9 mouse cellular contexts compared by ENCODE assay signal in genomic region chrX:21061460-21061859, GRCm38 (mm10). TPM values are rescaled to one million over a fixed set of nuclear protein-coding genes. Genes with fewer than 3 reads are reported as not detected.
DNase-seq lines count a peak whose midpoint lies in the region; ATAC-seq lines count a peak whose summit lies in the region.
"Had no signal": no experiment of that assay in that cellular context is flagged by ENCODE, and none has a peak within 500 bp of the region (broad histone marks: within the 10 kb centered on the region; RNA-seq: fewer than 3 reads in every experiment).

No protein-coding gene starts in this region.

- H3K36me3 ChIP-seq in lung, embryonic 16.5 days (ENCODE audit: control insufficient read depth, insufficient read depth, low read length), result no peaks in the 10 kb centered on the region
- H3K36me3 ChIP-seq in embryonic facial prominence, embryonic 11.5 days (replicated peaks; ENCODE audit: control insufficient read depth, insufficient read depth, low read depth, low read length), result no peaks in the 10 kb centered on the region
- H3K36me3 ChIP-seq in intestine, embryonic 16.5 days (ENCODE audit: control insufficient read depth, insufficient read depth, low read length), result no peaks in the 10 kb centered on the region
- H3K36me3 ChIP-seq in midbrain, embryonic 14.5 days (ENCODE audit: control insufficient read depth, insufficient read depth, low read length), result no peaks in the 10 kb centered on the region

- no peaks in the 10 kb centered on the region for H3K9me3 ChIP-seq in lung, embryonic 16.5 days (ENCODE audit: control insufficient read depth, low read length)
- H3K9me3 ChIP-seq in embryonic facial prominence, embryonic 11.5 days (replicated peaks; ENCODE audit: control insufficient read depth, low read length), result no peaks in the 10 kb centered on the region
- H3K9me3 ChIP-seq in intestine, embryonic 16.5 days (ENCODE audit: control insufficient read depth, low read length), result no peaks in the 10 kb centered on the region
- H3K9me3 ChIP-seq in midbrain, embryonic 14.5 days (ENCODE audit: control insufficient read depth, low read length), result no peaks in the 10 kb centered on the region

- peak overlapping the region; percentile 68 for H3K9ac ChIP-seq in lung, embryonic 16.5 days (ENCODE audit: low read length)
- H3K9ac ChIP-seq in embryonic facial prominence, embryonic 11.5 days (replicated peaks; ENCODE audit: low read length), result peak overlapping the region; percentile 60
- H3K9ac ChIP-seq in intestine, embryonic 16.5 days (ENCODE audit: low read depth, low read length), result peak overlapping the region; percentile 61
- H3K9ac ChIP-seq in midbrain, embryonic 14.5 days (replicated peaks; ENCODE audit: low read length), result peak overlapping the region; percentile 51; the same call in 1 of the 2 replicates

- WGBS in lung, embryonic 16.5 days, result 26% methylated on average over 9 of the region's 9 CpGs
- 16% methylated on average over 9 of the region's 9 CpGs for WGBS in embryonic facial prominence, embryonic 11.5 days
- WGBS in intestine, embryonic 16.5 days, result 16% methylated on average over 9 of the region's 9 CpGs
- WGBS in midbrain, embryonic 14.5 days, result 22% methylated on average over 9 of the region's 9 CpGs

- no peaks in the 10 kb centered on the region for H3K27me3 ChIP-seq in lung, embryonic 16.5 days (ENCODE audit: control insufficient read depth, insufficient read depth, low read depth, low read length)
- no peaks in the 10 kb centered on the region for H3K27me3 ChIP-seq in embryonic facial prominence, embryonic 11.5 days (ENCODE audit: control insufficient read depth, insufficient read depth, low read length)
- no peaks in the 10 kb centered on the region for H3K27me3 ChIP-seq in intestine, embryonic 16.5 days (replicated peaks; ENCODE audit: control insufficient read depth, insufficient read depth, low read length)
- no peaks in the 10 kb centered on the region for H3K27me3 ChIP-seq in midbrain, embryonic 14.5 days (ENCODE audit: control insufficient read depth, insufficient read depth, low read length)

- H3K4me3 ChIP-seq in lung, embryonic 16.5 days (ENCODE audit: low read length), result peak overlapping the region; percentile 61
- H3K4me3 ChIP-seq in embryonic facial prominence, embryonic 11.5 days (ENCODE audit: low read depth, low read length), result peak overlapping the region; percentile 45
- H3K4me3 ChIP-seq in intestine, embryonic 16.5 days (ENCODE audit: low read length), result peak overlapping the region; percentile 57
- H3K4me3 ChIP-seq in midbrain, embryonic 14.5 days (replicated peaks; ENCODE audit: low read depth, low read length), result peak overlapping the region; percentile 44

- peak overlapping the region; percentile 56 for H3K4me2 ChIP-seq in lung, embryonic 16.5 days (ENCODE audit: low read depth, low read length)
- H3K4me2 ChIP-seq in embryonic facial prominence, embryonic 11.5 days (ENCODE audit: low read depth, low read length), result peak overlapping the region; percentile 23
- peak overlapping the region; percentile 47 for H3K4me2 ChIP-seq in intestine, embryonic 16.5 days (ENCODE audit: low read depth, low read length)
- H3K4me2 ChIP-seq in midbrain, embryonic 14.5 days (ENCODE audit: low read length), result peak overlapping the region; percentile 57

- H3K4me1 ChIP-seq in lung, embryonic 16.5 days (replicated peaks; ENCODE audit: control insufficient read depth, insufficient read depth, low read length), result no peaks in the 10 kb centered on the region
- H3K4me1 ChIP-seq in embryonic facial prominence, embryonic 11.5 days (ENCODE audit: control insufficient read depth, insufficient read depth, low read length), result no peaks in the 10 kb centered on the region
- no peaks in the 10 kb centered on the region for H3K4me1 ChIP-seq in intestine, embryonic 16.5 days (ENCODE audit: control insufficient read depth, insufficient read depth, low read length)
- no peaks in the 10 kb centered on the region for H3K4me1 ChIP-seq in midbrain, embryonic 14.5 days (ENCODE audit: control insufficient read depth, insufficient read depth, low read length)

- ATAC-seq in lung, embryonic 16.5 days (ENCODE audit: low read depth), result peak; percentile 59
- ATAC-seq in embryonic facial prominence, embryonic 11.5 days (replicated peaks; ENCODE audit: insufficient number of reproducible peaks, low FRiP score, low TSS enrichment, low read depth), result no peak; the same call in 1 of the 2 replicates
- ATAC-seq in intestine, embryonic 16.5 days, result peak; percentile 75
- ATAC-seq in midbrain, embryonic 14.5 days (ENCODE audit: low FRiP score, low TSS enrichment), result peak; percentile 51

- no peak for DNase-seq in lung, postnatal 36 days
- DNase-seq in embryonic facial prominence, embryonic 11.5 days (ENCODE audit: low spot score), result peak; percentile 1
- no peak for DNase-seq in midbrain, embryonic 14.5 days
- DNase-seq in left cerebral cortex, adult 18-20 months (ENCODE audit: low spot score in 2 of 2), result no peak
- no peak for DNase-seq in yolk sac, embryonic 10.5 days (ENCODE audit: low spot score)
- no peak for DNase-seq in testis, postnatal 14 days (ENCODE audit: low spot score)

- H3K27ac ChIP-seq in lung, embryonic 16.5 days (ENCODE audit: low read length), result no peak overlapping the region
- no peak overlapping the region for H3K27ac ChIP-seq in embryonic facial prominence, embryonic 11.5 days (replicated peaks; ENCODE audit: low read depth, low read length)
- H3K27ac ChIP-seq in intestine, embryonic 16.5 days (ENCODE audit: low read length), result no peak overlapping the region
- no peak overlapping the region for H3K27ac ChIP-seq in midbrain, embryonic 14.5 days (replicated peaks; ENCODE audit: low read depth, low read length)

RNA-seq across cellular contexts. Expression of gene Zfp182, which starts 0.7 kb away (rescaled TPM):
- polyA plus RNA-seq in lung, embryonic 16.5 days (2015; fragmentation: Nextera tagmentation; extraction: Ambion mirVana), result 5.8 and 6.3 TPM in 2 replicates
- polyA plus RNA-seq in embryonic facial prominence, embryonic 11.5 days (2014; fragmentation: Nextera tagmentation; extraction: Ambion mirVana), result 6.4 and 6.7 TPM in 2 replicates
- polyA plus RNA-seq in intestine, embryonic 16.5 days (2015; fragmentation: Nextera tagmentation; extraction: Ambion mirVana), result 3.3 and 4.1 TPM in 2 replicates
- 7.3 and 9.9 TPM in 2 replicates for polyA plus RNA-seq in midbrain, embryonic 14.5 days (2014; fragmentation: Nextera tagmentation; extraction: Ambion mirVana)
- 1 to 10 TPM; 7.8 to 8.5 TPM for total RNA-seq in left cerebral cortex, adult 18-20 months (2021)

RNA-seq across cellular contexts. Expression of gene Spaca5, which starts 6.7 kb away (rescaled TPM):
- not detected in 2 replicates for polyA plus RNA-seq in lung, embryonic 16.5 days (2015; fragmentation: Nextera tagmentation; extraction: Ambion mirVana)
- not detected in 2 replicates for polyA plus RNA-seq in embryonic facial prominence, embryonic 11.5 days (2014; fragmentation: Nextera tagmentation; extraction: Ambion mirVana)
- not detected in 2 replicates for polyA plus RNA-seq in intestine, embryonic 16.5 days (2015; fragmentation: Nextera tagmentation; extraction: Ambion mirVana)
- polyA plus RNA-seq in midbrain, embryonic 14.5 days (2014; fragmentation: Nextera tagmentation; extraction: Ambion mirVana), result not detected in 2 replicates
- not detected for total RNA-seq in left cerebral cortex, adult 18-20 months (2021)
- polyA plus RNA-seq: gonadal fat pad, adult 2 months had no signal

RNA-seq across cellular contexts. Expression of gene Zfp300, which starts 27.9 kb away (rescaled TPM):
- 0.85 and 1.3 TPM in 2 replicates for polyA plus RNA-seq in lung, embryonic 16.5 days (2015; fragmentation: Nextera tagmentation; extraction: Ambion mirVana)
- polyA plus RNA-seq in embryonic facial prominence, embryonic 11.5 days (2014; fragmentation: Nextera tagmentation; extraction: Ambion mirVana), result 3.2 and 3.3 TPM in 2 replicates
- polyA plus RNA-seq in intestine, embryonic 16.5 days (2015; fragmentation: Nextera tagmentation; extraction: Ambion mirVana), result 1.0 and 1.1 TPM in 2 replicates
- polyA plus RNA-seq in midbrain, embryonic 14.5 days (2014; fragmentation: Nextera tagmentation; extraction: Ambion mirVana), result 4.6 and 6.0 TPM in 2 replicates
- total RNA-seq in left cerebral cortex, adult 18-20 months (2021), result 1 to 10 TPM; 3.2 to 4.8 TPM

RNA-seq across cellular contexts. Expression of gene Ssxa1, which starts 54.2 kb away (rescaled TPM):
- not detected in 2 replicates for polyA plus RNA-seq in lung, embryonic 16.5 days (2015; fragmentation: Nextera tagmentation; extraction: Ambion mirVana)
- polyA plus RNA-seq in embryonic facial prominence, embryonic 11.5 days (2014; fragmentation: Nextera tagmentation; extraction: Ambion mirVana), result not detected in 2 replicates
- not detected in 2 replicates for polyA plus RNA-seq in intestine, embryonic 16.5 days (2015; fragmentation: Nextera tagmentation; extraction: Ambion mirVana)
- not detected in 2 replicates for polyA plus RNA-seq in midbrain, embryonic 14.5 days (2014; fragmentation: Nextera tagmentation; extraction: Ambion mirVana)
- total RNA-seq in left cerebral cortex, adult 18-20 months (2021), result not detected
- polyA plus RNA-seq: gonadal fat pad, adult 2 months had no signal
